Mouse (Mus musculus) adrenal gland, adult 2 months (tissue): ENCODE measurements around the gene Prop1. TPM values are rescaled to one million over a fixed set of nuclear protein-coding genes. Genes with fewer than 3 reads are reported as not detected.

ENCODE experiments used
- polyA plus RNA-seq: library from polyadenylated mRNA; depleted of rRNA; stranded (reverse); fragments of >200 nt; gene quantifications from 2 replicates; pipeline ENCODE4 v1.2.3, GENCODE M21; 2012; rRNA removed
- total RNA-seq, 2 experiments: library from RNA; stranded (reverse); gene quantifications; 2 replicates each; pipeline ENCODE4 v1.2.3; 2021

Prop1 gene
- total and polyA plus RNA-seq, 3 experiments = 0.20 TPM; not detected in 2

Other genes with a start within 250 kb of the Prop1 start
- gene Zfp354c, start 126.0 kb downstream of the Prop1 start, total RNA-seq = 1 to 10 TPM; 2.6 to 6.1 TPM
- 0.40 and 0.62 TPM in 2 replicates for gene Zfp354c, start 126.0 kb downstream of the Prop1 start, polyA plus RNA-seq
- under 1 TPM; 0.69 to 0.93 TPM for gene Zfp879, start 112.2 kb downstream of the Prop1 start, total RNA-seq
- 0.03 and 0.10 TPM in 2 replicates for gene Zfp879, start 112.2 kb downstream of the Prop1 start, polyA plus RNA-seq
- gene Grm6, start 103.1 kb downstream of the Prop1 start, total RNA-seq = not detected
- gene Grm6, start 103.1 kb downstream of the Prop1 start, polyA plus RNA-seq = not detected in 2 replicates
- 1 to 10 TPM; 2.6 to 4.9 TPM for gene Zfp454, start 66.1 kb downstream of the Prop1 start, total RNA-seq
- gene Zfp454, start 66.1 kb downstream of the Prop1 start, polyA plus RNA-seq = 0.11 and 0.32 TPM in 2 replicates
- 1 to 10 TPM; 6.5 to 7.9 TPM for gene Zfp2, start 37.6 kb downstream of the Prop1 start, total RNA-seq
- 0.71 and 0.96 TPM in 2 replicates for gene Zfp2, start 37.6 kb downstream of the Prop1 start, polyA plus RNA-seq
- 1 to 10 TPM; 2.7 to 3.0 TPM for gene Zfp354b, start 22.1 kb downstream of the Prop1 start, total RNA-seq
- 0.06 and 0.11 TPM in 2 replicates for gene Zfp354b, start 22.1 kb downstream of the Prop1 start, polyA plus RNA-seq
- gene 4933414I15Rik, start 10.0 kb downstream of the Prop1 start, total RNA-seq = not detected
- gene 4933414I15Rik, start 10.0 kb downstream of the Prop1 start, polyA plus RNA-seq = not detected in 2 replicates
- not detected for gene Olfr1378, start 12.8 kb upstream of the Prop1 start, total RNA-seq
- gene Olfr1378, start 12.8 kb upstream of the Prop1 start, polyA plus RNA-seq = not detected in 2 replicates
- not detected for gene Olfr1377, start 28.2 kb upstream of the Prop1 start, total RNA-seq
- not detected in 2 replicates for gene Olfr1377, start 28.2 kb upstream of the Prop1 start, polyA plus RNA-seq
- gene Olfr51, start 49.8 kb upstream of the Prop1 start, total RNA-seq = not detected
- gene Olfr51, start 49.8 kb upstream of the Prop1 start, polyA plus RNA-seq = not detected in 2 replicates
- gene Olfr54, start 60.5 kb upstream of the Prop1 start, total RNA-seq = under 1 TPM; 0.32 to 0.55 TPM
- gene Olfr54, start 60.5 kb upstream of the Prop1 start, polyA plus RNA-seq = 3.4 and 3.9 TPM in 2 replicates
- gene Olfr1375, start 94.3 kb upstream of the Prop1 start, total RNA-seq = not detected
- gene Olfr1375, start 94.3 kb upstream of the Prop1 start, polyA plus RNA-seq = not detected in 2 replicates
- 1 to 10 TPM; 4.7 to 8.5 TPM for gene Zfp354a, start 105.5 kb upstream of the Prop1 start, total RNA-seq
- gene Zfp354a, start 105.5 kb upstream of the Prop1 start, polyA plus RNA-seq = 0.47 and 0.70 TPM in 2 replicates